Mouse (Mus musculus): Measurements from ENCODE around the gene Cmtm5. TPM values are rescaled to one million over a fixed set of nuclear protein-coding genes. Genes with fewer than 3 reads are reported as not detected.
"Not testable (repeated sequence)": the region's sequence is repeated elsewhere in the genome, so short reads cannot be mapped to it uniquely, and the experiment has no call there.

Cmtm5 gene
- polyA plus RNA-seq, 1 experiment from 2014 or later, result 2.1 TPM

DNA sequence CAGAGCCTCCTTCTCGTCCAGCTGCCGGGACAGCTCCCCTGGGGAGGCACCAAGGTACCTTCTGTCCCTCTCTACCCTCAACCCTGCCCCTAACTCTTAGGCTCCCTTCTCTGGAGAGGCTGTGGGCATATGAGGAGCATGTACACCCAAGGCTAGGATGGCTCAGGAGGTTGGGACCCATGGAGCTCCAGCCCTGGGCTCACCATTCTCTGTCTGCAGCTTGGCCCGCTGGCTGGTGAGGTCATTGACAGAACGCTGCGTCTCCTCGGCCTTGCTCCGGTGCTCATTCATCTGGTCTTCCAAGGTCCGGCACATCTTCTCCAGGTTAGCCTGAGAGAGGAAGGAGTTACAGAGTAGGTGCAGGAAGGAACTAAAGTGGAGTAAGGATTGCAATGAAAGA is 42.6 kb downstream of the Cmtm5 start:
- Histone ChIP-seq H3K27me3 (replicated peaks; ENCODE audit: control insufficient read depth, insufficient read depth, low read length) (no peaks in the 10 kb centered on the region), H3K4me2 (replicated peaks; ENCODE audit: low read depth) (no peak overlapping the region), H3K4me3 (ENCODE audit: low read depth, low read length) (no peak overlapping the region), H3K36me3 (ENCODE audit: control insufficient read depth, insufficient read depth) (no peaks in the 10 kb centered on the region), H3K4me1 (replicated peaks; ENCODE audit: control insufficient read depth, insufficient read depth, low read length) (no peaks in the 10 kb centered on the region), H3K9me3 (ENCODE audit: control insufficient read depth) (no peaks in the 10 kb centered on the region), H3K9ac (ENCODE audit: low read depth, low read length) (no peak overlapping the region), H3K27ac (ENCODE audit: low read depth, low read length) (no peak overlapping the region)
- ATAC-seq, result no peak
- WGBS, result 86% methylated on average over 8 of the region's 8 CpGs
- TF ChIP-seq CTCF (IDR thresholded peaks at IDR 0.05; ENCODE audit: low read depth), result no peak

- no peaks in the 10 kb centered on the region for H3K27me3 ChIP-seq (replicated peaks; ENCODE audit: control insufficient read depth, insufficient read depth, low read length)
- H3K36me3 ChIP-seq (ENCODE audit: control insufficient read depth, insufficient read depth), result no peaks in the 10 kb centered on the region
- no peak for TF ChIP-seq CTCF (IDR thresholded peaks at IDR 0.05; ENCODE audit: low read depth)
- WGBS, result 93% methylated on average over 7 of the region's 7 CpGs
- H3K27ac ChIP-seq (ENCODE audit: low read depth, low read length), result no peak overlapping the region
- no peaks in the 10 kb centered on the region for H3K9me3 ChIP-seq (ENCODE audit: control insufficient read depth)
- H3K4me2 ChIP-seq (replicated peaks; ENCODE audit: low read depth), result no peak overlapping the region
- no peak for ATAC-seq
- H3K4me3 ChIP-seq (ENCODE audit: low read depth, low read length), result no peak overlapping the region
- no peaks in the 10 kb centered on the region for H3K4me1 ChIP-seq (replicated peaks; ENCODE audit: control insufficient read depth, insufficient read depth, low read length)
- H3K9ac ChIP-seq (ENCODE audit: low read depth, low read length), result no peak overlapping the region
These were observed 45.9 kb downstream of the Cmtm5 start for GRCm38 (mm10) chr14:54981934-54982333.

DNA sequence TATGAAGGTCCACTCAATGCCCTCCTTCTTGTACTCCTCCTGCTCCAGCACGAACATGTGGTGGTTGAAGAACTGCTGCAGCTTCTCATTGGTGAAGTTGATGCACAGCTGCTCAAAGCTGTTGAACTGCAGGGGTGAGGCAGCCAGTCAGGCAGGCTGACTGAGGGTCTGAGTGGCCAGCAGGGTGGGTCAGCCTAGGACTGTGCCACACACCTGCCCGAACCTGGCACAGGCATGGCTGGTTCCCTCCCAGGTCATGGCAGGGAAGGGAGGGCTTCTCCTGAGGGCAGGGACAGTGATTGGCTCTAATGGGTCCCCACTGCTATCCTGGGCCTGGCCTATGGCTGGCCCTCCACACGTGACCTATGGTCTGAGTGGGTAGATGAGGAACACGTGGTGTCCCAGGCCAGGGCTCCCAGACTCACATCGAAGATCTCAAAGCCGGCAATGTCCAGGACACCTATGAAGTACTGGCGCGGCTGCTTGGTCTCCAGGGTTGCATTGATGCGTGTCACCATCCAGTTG is 52.4 kb downstream of the Cmtm5 start:
- H3K27me3 ChIP-seq (replicated peaks; ENCODE audit: control insufficient read depth, insufficient read depth, low read length); H3K4me3 ChIP-seq (ENCODE audit: low read depth, low read length); H3K9me3 ChIP-seq (ENCODE audit: control insufficient read depth); H3K9ac ChIP-seq (ENCODE audit: low read depth, low read length); ATAC-seq; H3K4me1 ChIP-seq (replicated peaks; ENCODE audit: control insufficient read depth, insufficient read depth, low read length); H3K36me3 ChIP-seq (ENCODE audit: control insufficient read depth, insufficient read depth); H3K27ac ChIP-seq (ENCODE audit: low read depth, low read length); H3K4me2 ChIP-seq (replicated peaks; ENCODE audit: low read depth): not testable (repeated sequence)
- 91% methylated on average over 8 of the region's 9 CpGs for WGBS

MicroRNAs within 50 kb of the gene (microRNA counts, 519-probe panel; counts per million panel counts)
- microRNA mmu-miR-208a, result not detected
- microRNA mmu-miR-208b, result 3,139 counts per million, percentile 35 among the panel's probes with 10 or more counts

Small RNA genes within 50 kb of the gene (microRNA-seq; reads per million reads assigned to microRNA genes)
- gene Mir208a, result not detected
- 149 reads per million, percentile 53 among the genes with 10 or more reads in this experiment for gene Mir208b

Other genes starting within 250 kb of the Cmtm5 start
- 49.9 and 57.4 TPM in 2 replicates for gene Acin1, start 249.3 kb upstream of the Cmtm5 start, polyA plus RNA-seq (2015; fragmentation: Nextera tagmentation; extraction: Ambion mirVana)
- 0.09 TPM in 1 of 2 replicates, not detected in the other for gene Gm29776, start 237.4 kb upstream of the Cmtm5 start, polyA plus RNA-seq (2015; fragmentation: Nextera tagmentation; extraction: Ambion mirVana)
- gene Cebpe, start 224.1 kb upstream of the Cmtm5 start, polyA plus RNA-seq (2015; fragmentation: Nextera tagmentation; extraction: Ambion mirVana), result not detected in 2 replicates
- gene Slc7a8, start 154.3 kb upstream of the Cmtm5 start, polyA plus RNA-seq (2015; fragmentation: Nextera tagmentation; extraction: Ambion mirVana), result 34.2 and 36.9 TPM in 2 replicates
- not detected in 2 replicates for gene Rnf212b, start 122.1 kb upstream of the Cmtm5 start, polyA plus RNA-seq (2015; fragmentation: Nextera tagmentation; extraction: Ambion mirVana)
- gene Homez, start 65.3 kb upstream of the Cmtm5 start, polyA plus RNA-seq (2015; fragmentation: Nextera tagmentation; extraction: Ambion mirVana), result 6.0 and 7.3 TPM in 2 replicates
- gene Ppp1r3e, start 58.7 kb upstream of the Cmtm5 start, polyA plus RNA-seq (2015; fragmentation: Nextera tagmentation; extraction: Ambion mirVana), result 3.8 and 4.1 TPM in 2 replicates
- 8.0 and 9.3 TPM in 2 replicates for gene Bcl2l2, start 52.9 kb upstream of the Cmtm5 start, polyA plus RNA-seq (2015; fragmentation: Nextera tagmentation; extraction: Ambion mirVana)
- gene Gm20521, start 52.8 kb upstream of the Cmtm5 start, polyA plus RNA-seq (2015; fragmentation: Nextera tagmentation; extraction: Ambion mirVana), result 1.8 and 1.9 TPM in 2 replicates
- 60.9 and 64.1 TPM in 2 replicates for gene Pabpn1, start 43.8 kb upstream of the Cmtm5 start, polyA plus RNA-seq (2015; fragmentation: Nextera tagmentation; extraction: Ambion mirVana)
- gene Slc22a17, start 23.1 kb upstream of the Cmtm5 start, polyA plus RNA-seq (2015; fragmentation: Nextera tagmentation; extraction: Ambion mirVana), result 12.5 and 12.9 TPM in 2 replicates
- gene Efs, start 10.1 kb upstream of the Cmtm5 start, polyA plus RNA-seq (2015; fragmentation: Nextera tagmentation; extraction: Ambion mirVana), result 6.5 and 7.1 TPM in 2 replicates
- not detected in 2 replicates for gene Il25, start 3.6 kb upstream of the Cmtm5 start, polyA plus RNA-seq (2015; fragmentation: Nextera tagmentation; extraction: Ambion mirVana)
- gene Myh6, start 30.7 kb downstream of the Cmtm5 start, polyA plus RNA-seq (2015; fragmentation: Nextera tagmentation; extraction: Ambion mirVana), result 0.53 TPM in 1 of 2 replicates, not detected in the other
- not detected in 2 replicates for gene Gm17428, start 40.7 kb downstream of the Cmtm5 start, polyA plus RNA-seq (2015; fragmentation: Nextera tagmentation; extraction: Ambion mirVana)
- 3.9 and 5.6 TPM in 2 replicates for gene Myh7, start 58.4 kb downstream of the Cmtm5 start, polyA plus RNA-seq (2015; fragmentation: Nextera tagmentation; extraction: Ambion mirVana)
- gene Ngdn, start 79.2 kb downstream of the Cmtm5 start, polyA plus RNA-seq (2015; fragmentation: Nextera tagmentation; extraction: Ambion mirVana), result 69.4 and 77.9 TPM in 2 replicates
- 0.87 and 1.1 TPM in 2 replicates for gene Zfhx2, start 156.1 kb downstream of the Cmtm5 start, polyA plus RNA-seq (2015; fragmentation: Nextera tagmentation; extraction: Ambion mirVana)
- gene Thtpa, start 158.5 kb downstream of the Cmtm5 start, polyA plus RNA-seq (2015; fragmentation: Nextera tagmentation; extraction: Ambion mirVana), result 7.5 and 8.8 TPM in 2 replicates
- 75.3 and 81.5 TPM in 2 replicates for gene Ap1g2, start 170.3 kb downstream of the Cmtm5 start, polyA plus RNA-seq (2015; fragmentation: Nextera tagmentation; extraction: Ambion mirVana)
- 0.90 and 0.93 TPM in 2 replicates for gene Jph4, start 180.7 kb downstream of the Cmtm5 start, polyA plus RNA-seq (2015; fragmentation: Nextera tagmentation; extraction: Ambion mirVana)

Data from intestine, postnatal 0 days (tissue).